Mouse (Mus musculus) cortical plate, adult 2 months (tissue): ENCODE data around the gene Sgtb. TPM values are rescaled to one million over a fixed set of nuclear protein-coding genes. Genes with fewer than 3 reads are reported as not detected.

Experiments
- H3K27ac ChIP-seq: fragments of 200-500 bp; 2 replicates; pipeline ENCODE4 v1.5.1; 2012; ENCODE audit warnings: low read length, control low read depth, inconsistent platforms; ENCODE audit not compliant: insufficient read depth
- H3K4me1 ChIP-seq: fragments of 200-500 bp; 2 replicates; pipeline ENCODE4 v1.6.1; 2011; ENCODE audit warnings: low read length; ENCODE audit not compliant: control insufficient read depth, insufficient read depth
- H3K4me3 ChIP-seq: fragments of 200-500 bp; 2 replicates; pipeline ENCODE4 v1.5.1; 2011; ENCODE audit warnings: mild to moderate bottlenecking, low read length, control low read depth; ENCODE audit not compliant: insufficient read depth
- CTCF ChIP-seq: fragments of 200-500 bp; IDR thresholded peaks from 2 replicates; pipeline ENCODE4 v1.5.1; 2011; ENCODE audit warnings: mild to moderate bottlenecking, control low read depth, low read length; ENCODE audit not compliant: insufficient read depth; ENCODE audit errors: extremely low read depth
- POLR2A ChIP-seq: fragments of 200-500 bp; IDR thresholded peaks from 2 replicates; pipeline ENCODE4 v1.6.1; 2011; ENCODE audit warnings: mild to moderate bottlenecking, low read length, control low read depth; ENCODE audit not compliant: insufficient read depth; ENCODE audit errors: extremely low read depth
- polyA plus RNA-seq: library from polyadenylated mRNA; depleted of rRNA; stranded (reverse); fragments of >200 nt; gene quantifications from 2 replicates; pipeline ENCODE4 v1.2.3, GENCODE M21; 2012

The Sgtb gene
- polyA plus RNA-seq, 1 experiment = 99.2 TPM

- TF ChIP-seq CTCF (no peak), POLR2A (no peak)
- Histone ChIP-seq H3K4me3 (no peak overlapping the region), H3K27ac (no peak overlapping the region), H3K4me1 (no peaks in the 10 kb centered on the region)
Observed at GRCm38 (mm10) chr13:104101606-104102235, 7.8 kb upstream of the Sgtb start.

DNA sequence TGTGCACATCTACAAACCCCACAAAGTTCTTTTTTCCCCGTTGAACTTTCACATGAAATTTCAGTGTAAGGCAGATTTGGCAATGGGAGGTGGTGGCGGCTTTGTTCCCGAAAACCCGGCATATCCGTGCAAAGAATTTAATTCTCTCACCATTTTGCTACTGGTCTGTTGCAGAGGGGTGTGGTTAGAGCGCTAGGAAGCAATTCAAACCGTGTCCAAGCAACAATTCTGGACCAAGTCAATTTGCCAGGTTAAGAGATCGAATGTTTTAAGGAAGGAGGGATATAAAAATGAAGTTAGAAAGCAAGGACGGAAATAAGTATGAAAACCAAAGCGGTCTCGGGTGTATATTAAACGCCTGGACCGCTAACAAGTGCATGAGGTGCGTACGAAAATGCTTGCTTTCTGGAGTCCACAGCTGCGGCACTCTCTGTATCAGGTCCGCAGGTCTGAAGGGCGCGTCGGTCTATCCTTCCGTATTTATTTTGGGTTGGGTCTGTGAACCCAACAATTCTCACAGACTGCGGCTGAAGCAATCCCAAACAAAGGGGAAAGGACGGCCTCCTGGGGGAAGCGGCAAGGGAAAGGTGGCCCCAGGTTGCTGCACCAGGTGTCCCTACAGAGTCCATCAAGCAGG lies 772 bp upstream of the Sgtb start:
- no peak for TF ChIP-seq POLR2A
- no peak for TF ChIP-seq CTCF
- H3K4me3 ChIP-seq = peak overlapping the region; percentile 98
- H3K27ac ChIP-seq = peak overlapping the region; percentile 94
- H3K4me1 ChIP-seq = peaks cover 3% of the 10 kb centered on the region; the same call in 1 of the 2 replicates

GRCm38 (mm10) chr13:104109816-104110521 lies 428 bp downstream of the Sgtb start:
- Histone ChIP-seq H3K4me3 (peak overlapping the region; percentile 98), H3K27ac (peak overlapping the region; percentile 92), H3K4me1 (peaks cover 3% of the 10 kb centered on the region; the same call in 1 of the 2 replicates)
- TF ChIP-seq POLR2A (no peak), CTCF (no peak)

- no peak for TF ChIP-seq POLR2A
- no peak for TF ChIP-seq CTCF
- peak overlapping the region; percentile 98 for H3K4me3 ChIP-seq
- peaks cover 5% of the 10 kb centered on the region for H3K4me1 ChIP-seq
- no peak overlapping the region for H3K27ac ChIP-seq
Observed at GRCm38 (mm10) chr13:104110526-104110925, 985 bp downstream of the Sgtb start.

- peak overlapping the region; percentile 98 for H3K4me3 ChIP-seq
- TF ChIP-seq CTCF (no peak), POLR2A (peak; percentile 26; the same call in 1 of the 2 replicates)
- H3K4me1 ChIP-seq = peaks cover 7% of the 10 kb centered on the region
- H3K27ac ChIP-seq = peak overlapping the region; percentile 67
Observed at GRCm38 (mm10) chr13:104112266-104112900, 2.8 kb downstream of the Sgtb start.

DNA sequence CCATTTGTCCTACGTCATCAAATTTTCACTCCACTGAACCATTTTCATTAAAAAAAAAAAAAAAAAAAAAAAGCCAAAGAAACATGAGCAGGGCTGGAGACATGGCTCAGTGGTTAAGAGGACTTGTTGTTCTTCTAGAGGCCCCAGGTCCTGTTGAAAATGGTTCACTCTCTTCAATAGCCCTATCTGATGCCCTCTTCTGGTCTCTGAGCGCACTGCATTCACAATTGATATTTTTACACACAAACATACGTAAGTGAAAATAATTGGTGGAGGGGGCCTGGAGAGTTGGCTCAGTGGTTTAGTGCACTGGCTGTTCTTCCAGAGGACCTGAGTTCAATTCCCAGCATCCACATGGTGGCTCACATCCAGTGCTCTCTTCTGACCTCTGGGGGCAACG lies 4.2 kb downstream of the Sgtb start:
- peaks cover 7% of the 10 kb centered on the region for H3K4me1 ChIP-seq
- H3K27ac ChIP-seq = no peak overlapping the region
- H3K4me3 ChIP-seq = no peak overlapping the region
- no peak for TF ChIP-seq CTCF

DNA sequence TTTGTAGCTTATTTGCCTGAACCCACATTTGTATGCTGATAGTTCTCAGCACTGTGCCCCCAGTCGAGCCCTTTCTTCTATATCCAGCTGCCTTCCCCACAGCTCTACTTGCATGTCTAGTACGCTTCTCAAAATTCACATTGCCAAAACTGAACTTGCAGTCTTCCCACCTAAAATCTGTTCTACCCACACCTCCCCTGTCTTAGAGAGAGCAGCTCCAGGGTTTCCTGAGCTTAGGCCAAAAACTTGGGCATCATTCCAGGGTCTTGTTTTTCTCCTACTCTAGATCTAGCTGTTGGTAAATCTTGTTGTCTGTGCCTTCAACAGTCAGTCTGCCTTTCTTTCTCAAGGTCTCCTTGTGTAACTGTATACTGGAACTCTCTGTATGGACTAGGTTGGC lies 5.3 kb downstream of the Sgtb start:
- no peak for TF ChIP-seq CTCF
- H3K4me1 ChIP-seq = peaks cover 7% of the 10 kb centered on the region
- no peak overlapping the region for H3K4me3 ChIP-seq
- H3K27ac ChIP-seq = no peak overlapping the region

DNA sequence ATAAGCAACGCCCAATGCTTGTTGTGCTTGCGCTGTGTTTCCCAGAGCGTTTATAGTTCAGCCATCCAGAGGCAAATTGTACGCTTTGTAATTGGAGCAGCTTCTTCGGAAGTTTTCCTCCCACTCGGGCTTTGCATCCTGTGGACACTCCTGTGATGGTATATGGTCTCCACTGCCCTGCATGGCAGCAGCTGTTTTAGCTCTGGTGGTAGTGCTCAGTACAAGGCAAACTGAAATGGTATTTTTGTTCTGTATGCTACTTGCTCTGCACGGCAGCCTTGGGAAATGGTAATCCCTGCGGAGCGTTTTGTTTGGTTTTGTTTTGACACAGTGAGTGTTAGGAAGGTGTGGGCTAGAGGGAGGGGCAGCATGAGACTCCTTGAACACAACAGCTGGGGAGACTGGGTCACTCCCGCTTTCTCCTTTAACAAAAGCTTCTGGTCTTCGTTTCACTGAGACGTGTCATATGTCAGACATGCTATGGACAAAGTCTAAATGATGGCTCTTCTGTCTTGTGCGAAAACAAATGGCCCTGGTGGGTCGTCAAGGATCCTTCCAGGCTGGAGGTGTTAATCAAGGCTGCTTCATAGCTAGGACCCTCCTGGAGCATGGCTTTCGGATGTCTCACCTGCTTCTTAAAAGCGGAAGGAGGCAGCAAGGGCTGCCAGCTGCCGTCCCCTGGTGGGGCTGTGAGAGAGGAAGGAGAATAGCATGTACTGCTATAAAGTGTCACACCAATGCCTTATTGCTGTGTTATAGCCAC lies 12.7 kb downstream of the Sgtb start:
- no peak overlapping the region for H3K4me3 ChIP-seq
- H3K4me1 ChIP-seq = no peaks in the 10 kb centered on the region; the same call in 1 of the 2 replicates
- TF ChIP-seq POLR2A = no peak
- TF ChIP-seq CTCF = no peak
- H3K27ac ChIP-seq = no peak overlapping the region
